Mouse (Mus musculus): Measurements from ENCODE around the gene Methig1. TPM values are rescaled to one million over a fixed set of nuclear protein-coding genes. Genes with fewer than 3 reads are reported as not detected.
A peak's percentile ranks its signal among the peaks of the same experiment; 100 is the strongest.
"Not testable (repeated sequence)": the region's sequence is repeated elsewhere in the genome, so short reads cannot be mapped to it uniquely, and the experiment has no call there.

Methig1 gene
- total RNA-seq, 4 experiments from 2014 or later, result 0.45 TPM; not detected in 3

- DNase-seq (ENCODE audit: low spot score in 2 of 2), result no peak
Observed at GRCm38 (mm10) chr15:100395561-100395960, 42.6 kb downstream of the Methig1 start.

GRCm38 (mm10) chr15:100400592-100401250, 47.8 kb downstream of the Methig1 start:
- no peak for DNase-seq (ENCODE audit: low spot score in 2 of 2)

- no peak for DNase-seq (ENCODE audit: low spot score in 2 of 2)
Observed at GRCm38 (mm10) chr15:100401811-100402210, 48.9 kb downstream of the Methig1 start.

GRCm38 (mm10) chr15:100402347-100402746, 49.4 kb downstream of the Methig1 start:
- DNase-seq (ENCODE audit: low spot score in 2 of 2), result no peak

- DNase-seq (ENCODE audit: low spot score in 2 of 2), result no peak
Observed at GRCm38 (mm10) chr15:100402798-100403197, 49.8 kb downstream of the Methig1 start.

GRCm38 (mm10) chr15:100403318-100404000, 50.5 kb downstream of the Methig1 start:
- DNase-seq (ENCODE audit: low spot score in 2 of 2), result no peak

- DNase-seq (ENCODE audit: low spot score in 2 of 2), result no peak
Observed at GRCm38 (mm10) chr15:100406088-100406487, 53.1 kb downstream of the Methig1 start.

GRCm38 (mm10) chr15:100410918-100411672, 58.1 kb downstream of the Methig1 start:
- no peak for DNase-seq (ENCODE audit: low spot score in 2 of 2)

GRCm38 (mm10) chr15:100411731-100412130, 58.8 kb downstream of the Methig1 start:
- DNase-seq (ENCODE audit: low spot score in 2 of 2), result no peak

- no peak for DNase-seq (ENCODE audit: low spot score in 2 of 2)
Observed at GRCm38 (mm10) chr15:100413306-100413705, 60.4 kb downstream of the Methig1 start.

- peak; percentile 50 to 57 for DNase-seq (ENCODE audit: low spot score in 2 of 2)
Observed at GRCm38 (mm10) chr15:100414011-100414410, 61.1 kb downstream of the Methig1 start.

- no peak for DNase-seq (ENCODE audit: low spot score in 2 of 2)
Observed at GRCm38 (mm10) chr15:100414942-100415341, 62.0 kb downstream of the Methig1 start.

GRCm38 (mm10) chr15:100415684-100416083, 62.7 kb downstream of the Methig1 start:
- DNase-seq (ENCODE audit: low spot score in 2 of 2), result no peak

GRCm38 (mm10) chr15:100417854-100418450, 65.0 kb downstream of the Methig1 start:
- no peak for DNase-seq (ENCODE audit: low spot score in 2 of 2)

- DNase-seq (ENCODE audit: low spot score in 2 of 2), result peak; percentile 33 to 39
Observed at GRCm38 (mm10) chr15:100419311-100419710, 66.4 kb downstream of the Methig1 start.

- DNase-seq (ENCODE audit: low spot score in 2 of 2), result no peak
Observed at GRCm38 (mm10) chr15:100419901-100420745, 67.2 kb downstream of the Methig1 start.

GRCm38 (mm10) chr15:100421059-100421757, 68.3 kb downstream of the Methig1 start:
- no peak for DNase-seq (ENCODE audit: low spot score in 2 of 2)

- DNase-seq (ENCODE audit: low spot score in 2 of 2), result not testable (repeated sequence)
Observed at GRCm38 (mm10) chr15:100421758-100422197, 68.8 kb downstream of the Methig1 start, which contains the start of gene Gm5475. Gene Gm5475 (plus strand): TSS chr15:100422147.

- DNase-seq (ENCODE audit: low spot score in 2 of 2), result no peak
Observed at GRCm38 (mm10) chr15:100422476-100422875, 69.5 kb downstream of the Methig1 start.
